Mouse (Mus musculus) ovary, adult 18-20 months (tissue): Measurements from ENCODE around the gene Lpp.

Experiments used
- DNase-seq: peaks from one replicate; pipeline ENCODE4 v3.0.0; 2022; ENCODE audit warnings: low spot score, mixed read lengths

Lpp gene

GRCm38 (mm10) chr16:24392651-24393555, at the start of gene Lpp:
Lpp (plus strand) TSS chr16:24393507.
- DNase-seq = peak; percentile 76

- no peak for DNase-seq
Observed at GRCm38 (mm10) chr16:24347582-24348411, 45.5 kb upstream of the Lpp start.

- no peak for DNase-seq
Observed at GRCm38 (mm10) chr16:24350306-24350705, 43.0 kb upstream of the Lpp start.

- DNase-seq = no peak
Observed at GRCm38 (mm10) chr16:24350751-24351150, 42.6 kb upstream of the Lpp start.

- DNase-seq = no peak
Observed at GRCm38 (mm10) chr16:24351811-24352210, 41.5 kb upstream of the Lpp start.

GRCm38 (mm10) chr16:24353816-24354215, 39.5 kb upstream of the Lpp start:
- no peak for DNase-seq

GRCm38 (mm10) chr16:24361667-24362066, 31.6 kb upstream of the Lpp start:
- DNase-seq = peak; percentile 22

- no peak for DNase-seq
Observed at GRCm38 (mm10) chr16:24364030-24364687, 29.1 kb upstream of the Lpp start.

GRCm38 (mm10) chr16:24365900-24366299, 27.4 kb upstream of the Lpp start:
- no peak for DNase-seq

GRCm38 (mm10) chr16:24367071-24367470, 26.2 kb upstream of the Lpp start:
- no peak for DNase-seq

- DNase-seq = no peak
Observed at GRCm38 (mm10) chr16:24367506-24367905, 25.8 kb upstream of the Lpp start.

GRCm38 (mm10) chr16:24376478-24376877, 16.8 kb upstream of the Lpp start:
- DNase-seq = no peak

- no peak for DNase-seq
Observed at GRCm38 (mm10) chr16:24390596-24390995, 2.7 kb upstream of the Lpp start.

- no peak for DNase-seq
Observed at GRCm38 (mm10) chr16:24391111-24391510, 2.2 kb upstream of the Lpp start.

GRCm38 (mm10) chr16:24391901-24392300, 1.4 kb upstream of the Lpp start:
- DNase-seq = no peak

- DNase-seq = peak; percentile 62
Observed at GRCm38 (mm10) chr16:24393556-24394210, 376 bp downstream of the Lpp start.

- peak; percentile 8 for DNase-seq
Observed at GRCm38 (mm10) chr16:24394211-24394991, 1.1 kb downstream of the Lpp start.

GRCm38 (mm10) chr16:24395100-24395499, 1.8 kb downstream of the Lpp start:
- DNase-seq = peak; percentile 43

- no peak for DNase-seq
Observed at GRCm38 (mm10) chr16:24396504-24396903, 3.2 kb downstream of the Lpp start.

GRCm38 (mm10) chr16:24398476-24398875, 5.2 kb downstream of the Lpp start:
- no peak for DNase-seq

GRCm38 (mm10) chr16:24398893-24399292, 5.6 kb downstream of the Lpp start:
- no peak for DNase-seq
